Mouse (Mus musculus) myocyte (in vitro differentiated cells): ENCODE measurements around the gene Ttc39b. TPM values are rescaled to one million over a fixed set of nuclear protein-coding genes. Genes with fewer than 3 reads are reported as not detected.

ENCODE experiments used
- H3K27me3 ChIP-seq: one replicate; pipeline ENCODE4 v1.6.1; 2011; ENCODE audit not compliant: control insufficient read depth, insufficient read depth, insufficient read length
- H3K36me3 ChIP-seq: one replicate; pipeline ENCODE4 v1.6.1; 2011; ENCODE audit not compliant: control insufficient read depth, insufficient read depth
- H3K4me2 ChIP-seq: one replicate; pipeline ENCODE4 v1.6.1; 2011; ENCODE audit warnings: low read depth, control low read depth
- H3K4me3 ChIP-seq: one replicate; pipeline ENCODE4 v1.5.1; 2011; ENCODE audit warnings: mild to moderate bottlenecking, control low read depth, moderate library complexity
- H3K79me2 ChIP-seq: one replicate; pipeline ENCODE4 v1.6.1; 2011; ENCODE audit not compliant: control insufficient read depth, insufficient read depth
- H3ac ChIP-seq: one replicate; pipeline ENCODE4 v1.6.1; 2011; ENCODE audit not compliant: control insufficient read depth, insufficient read length
- CEBPB ChIP-seq: IDR thresholded peaks from 2 replicates; pipeline ENCODE4 v1.6.1; 2011; ENCODE audit warnings: mild to moderate bottlenecking, moderate library complexity; ENCODE audit not compliant: poor library complexity, insufficient read depth, severe bottlenecking
- E2F4 ChIP-seq: IDR thresholded peaks from one replicate; pipeline ENCODE4 v1.6.1; 2011; ENCODE audit warnings: mild to moderate bottlenecking, control low read depth, moderate library complexity; ENCODE audit not compliant: insufficient read depth
- MAX ChIP-seq: IDR thresholded peaks from one replicate; pipeline ENCODE4 v1.6.1; 2011; ENCODE audit warnings: low read depth, mild to moderate bottlenecking, control low read depth
- MYOD1 ChIP-seq, 3 experiments: IDR thresholded peaks; one replicate each; pipeline ENCODE4 v1.6.1; 2011; ENCODE audit warnings: control low read depth in 2 of 3, low read depth in 2 of 3, mild to moderate bottlenecking in 2 of 3, moderate library complexity in 1 of 3; ENCODE audit not compliant: insufficient read length in 2 of 3, control insufficient read depth in 1 of 3
- MYOG ChIP-seq, 3 experiments: IDR thresholded peaks; one replicate each; pipeline ENCODE4 v1.6.1; 2011; ENCODE audit warnings: control low read depth in 2 of 3, low read depth in 2 of 3, mild to moderate bottlenecking in 2 of 3; ENCODE audit not compliant: insufficient read length in 2 of 3, control insufficient read depth in 1 of 3, insufficient read depth in 1 of 3
- POLR2A ChIP-seq: IDR thresholded peaks from one replicate; pipeline ENCODE4 v1.6.1; 2011; ENCODE audit warnings: low read depth, mild to moderate bottlenecking, control low read depth, moderate library complexity; ENCODE audit not compliant: insufficient read length
- POLR2AphosphoS2 ChIP-seq: IDR thresholded peaks from one replicate; pipeline ENCODE4 v1.6.1; 2011; ENCODE audit warnings: low read depth, control low read depth; ENCODE audit not compliant: insufficient read length
- REST ChIP-seq: IDR thresholded peaks from one replicate; pipeline ENCODE4 v1.6.1; 2011; ENCODE audit warnings: mild to moderate bottlenecking, control low read depth, moderate library complexity; ENCODE audit not compliant: insufficient read depth, insufficient read length
- SRF ChIP-seq: IDR thresholded peaks from one replicate; pipeline ENCODE4 v1.6.1; 2011; ENCODE audit warnings: low read depth; ENCODE audit not compliant: control insufficient read depth, insufficient read length
- TCF12 ChIP-seq: IDR thresholded peaks from one replicate; pipeline ENCODE4 v1.6.1; 2011; ENCODE audit warnings: mild to moderate bottlenecking, control low read depth; ENCODE audit not compliant: poor library complexity, insufficient read depth, severe bottlenecking
- TCF3 ChIP-seq: IDR thresholded peaks from one replicate; pipeline ENCODE4 v1.6.1; 2011; ENCODE audit warnings: low read depth, control low read depth; ENCODE audit not compliant: insufficient read length
- USF1 ChIP-seq: IDR thresholded peaks from one replicate; pipeline ENCODE4 v1.6.1; 2011; ENCODE audit warnings: low read depth, mild to moderate bottlenecking, control low read depth, moderate library complexity
- polyA plus RNA-seq: library from polyadenylated mRNA; unstranded; fragments of >200 nt; fragmentation: generic; extraction: Trizol; gene quantifications from one replicate; pipeline ENCODE4 v1.2.1, GENCODE M21; 2012; ENCODE audit warnings: missing spikeins

Ttc39b gene
- polyA plus RNA-seq, 1 experiment = 19.3 TPM

- no peaks in the 10 kb centered on the region for H3K27me3 ChIP-seq
- no peaks in the 10 kb centered on the region for H3K79me2 ChIP-seq
- H3K4me2 ChIP-seq = no peak overlapping the region
- no peak overlapping the region for H3K4me3 ChIP-seq
- no peaks in the 10 kb centered on the region for H3K36me3 ChIP-seq
- TF ChIP-seq SRF (no peak), REST (no peak), MAX (no peak), MYOD1 (IDR thresholded peaks at IDR 0.05; ENCODE audit: control insufficient read depth in 1 of 3, insufficient read length in 2 of 3, low read depth in 2 of 3) (no peak), POLR2AphosphoS2 (no peak), E2F4 (no peak), MYOG (IDR thresholded peaks at IDR 0.05; ENCODE audit: control insufficient read depth in 1 of 3, insufficient read depth in 1 of 3, insufficient read length in 2 of 3, low read depth in 2 of 3) (no peak), TCF12 (no peak)
- H3ac ChIP-seq = no peak overlapping the region
Measured at GRCm38 (mm10) chr4:83213752-83214151, 110.3 kb downstream of the Ttc39b start.

- no peaks in the 10 kb centered on the region for H3K79me2 ChIP-seq
- H3K27me3 ChIP-seq = no peaks in the 10 kb centered on the region
- H3K4me2 ChIP-seq = no peak overlapping the region
- TF ChIP-seq TCF3 = no peak
- TF ChIP-seq TCF12 = no peak
- no peak for TF ChIP-seq POLR2AphosphoS2
- no peak for TF ChIP-seq E2F4
- no peak for TF ChIP-seq REST
- TF ChIP-seq MAX = no peak
- TF ChIP-seq MYOG (IDR thresholded peaks at IDR 0.05; ENCODE audit: control insufficient read depth in 1 of 3, insufficient read depth in 1 of 3, insufficient read length in 2 of 3, low read depth in 2 of 3) = no peak
- TF ChIP-seq SRF = no peak
- TF ChIP-seq USF1 = no peak
- no peak for TF ChIP-seq MYOD1 (IDR thresholded peaks at IDR 0.05; ENCODE audit: control insufficient read depth in 1 of 3, insufficient read length in 2 of 3, low read depth in 2 of 3)
- TF ChIP-seq POLR2A = no peak
- H3ac ChIP-seq = no peak overlapping the region
- no peaks in the 10 kb centered on the region for H3K36me3 ChIP-seq
- H3K4me3 ChIP-seq = no peak overlapping the region
Measured at GRCm38 (mm10) chr4:83211709-83212108, 112.3 kb downstream of the Ttc39b start.

GRCm38 (mm10) chr4:83210437-83210836 is 113.6 kb downstream of the Ttc39b start:
- TF ChIP-seq TCF12 = no peak
- no peak for TF ChIP-seq MYOD1 (IDR thresholded peaks at IDR 0.05; ENCODE audit: control insufficient read depth in 1 of 3, insufficient read length in 2 of 3, low read depth in 2 of 3)
- no peak for TF ChIP-seq TCF3
- no peak overlapping the region for H3ac ChIP-seq
- no peak overlapping the region for H3K4me2 ChIP-seq
- no peaks in the 10 kb centered on the region for H3K79me2 ChIP-seq
- H3K27me3 ChIP-seq = no peaks in the 10 kb centered on the region
- H3K4me3 ChIP-seq = no peak overlapping the region
- H3K36me3 ChIP-seq = no peaks in the 10 kb centered on the region

GRCm38 (mm10) chr4:83206803-83207586 is 117.1 kb downstream of the Ttc39b start:
- Histone ChIP-seq H3ac (no peak overlapping the region), H3K4me2 (no peak overlapping the region), H3K4me3 (no peak overlapping the region), H3K36me3 (no peaks in the 10 kb centered on the region), H3K27me3 (no peaks in the 10 kb centered on the region), H3K79me2 (no peaks in the 10 kb centered on the region)
- no peak for TF ChIP-seq TCF12
- no peak for TF ChIP-seq E2F4
- no peak for TF ChIP-seq POLR2A
- no peak for TF ChIP-seq TCF3
- no peak for TF ChIP-seq REST
- TF ChIP-seq MYOD1 (IDR thresholded peaks at IDR 0.05; ENCODE audit: control insufficient read depth in 1 of 3, insufficient read length in 2 of 3, low read depth in 2 of 3) = no peak
- no peak for TF ChIP-seq SRF
- TF ChIP-seq POLR2AphosphoS2 = no peak
- TF ChIP-seq CEBPB = no peak
- no peak for TF ChIP-seq MYOG (IDR thresholded peaks at IDR 0.05; ENCODE audit: control insufficient read depth in 1 of 3, insufficient read depth in 1 of 3, insufficient read length in 2 of 3, low read depth in 2 of 3)
- no peak for TF ChIP-seq MAX
- TF ChIP-seq USF1 = no peak

GRCm38 (mm10) chr4:83206416-83206802 is 117.6 kb downstream of the Ttc39b start:
- TF ChIP-seq USF1 = no peak
- TF ChIP-seq REST = no peak
- TF ChIP-seq MYOD1 (IDR thresholded peaks at IDR 0.05; ENCODE audit: control insufficient read depth in 1 of 3, insufficient read length in 2 of 3, low read depth in 2 of 3) = no peak
- TF ChIP-seq TCF12 = no peak
- TF ChIP-seq POLR2A = no peak
- no peak for TF ChIP-seq CEBPB
- TF ChIP-seq POLR2AphosphoS2 = no peak
- no peak for TF ChIP-seq SRF
- no peak for TF ChIP-seq MYOG (IDR thresholded peaks at IDR 0.05; ENCODE audit: control insufficient read depth in 1 of 3, insufficient read depth in 1 of 3, insufficient read length in 2 of 3, low read depth in 2 of 3)
- no peak for TF ChIP-seq MAX
- no peak for TF ChIP-seq TCF3
- TF ChIP-seq E2F4 = no peak
- H3K27me3 ChIP-seq = no peaks in the 10 kb centered on the region
- no peak overlapping the region for H3ac ChIP-seq
- H3K79me2 ChIP-seq = no peaks in the 10 kb centered on the region
- no peak overlapping the region for H3K4me2 ChIP-seq
- no peak overlapping the region for H3K4me3 ChIP-seq
- H3K36me3 ChIP-seq = no peaks in the 10 kb centered on the region
